25 mouse cellular contexts compared by ENCODE assay signal in the genomic region with DNA sequence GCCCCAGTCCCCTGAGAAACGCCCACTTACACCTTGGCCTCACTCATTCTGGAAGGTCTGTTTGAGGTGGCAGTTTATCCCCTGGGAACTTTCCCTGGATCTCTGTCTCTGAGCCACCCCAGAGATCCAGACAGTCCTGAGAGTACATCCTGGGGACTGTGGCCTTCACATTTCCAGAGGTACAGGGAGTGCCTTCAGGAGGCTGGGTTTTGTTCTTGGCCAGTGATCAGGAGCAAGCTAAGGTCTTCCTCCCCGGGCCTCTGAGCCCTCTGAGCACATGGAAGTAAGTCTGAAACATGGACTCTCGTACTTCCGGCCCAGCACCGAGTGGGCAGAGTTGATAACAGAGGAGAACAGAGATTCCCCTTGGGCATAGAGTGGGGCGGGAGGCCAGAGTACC. TPM values are rescaled to one million over a fixed set of nuclear protein-coding genes. Genes with fewer than 3 reads are reported as not detected.
"Had no signal": no experiment of that assay in that cellular context is flagged by ENCODE, and none has a peak within 500 bp of the region (broad histone marks: within the 10 kb centered on the region; RNA-seq: fewer than 3 reads in every experiment).

No protein-coding gene starts in this region.

- H3K4me3 ChIP-seq: neural tube, embryonic 13.5 days; neural tube, embryonic 15.5 days; stomach, embryonic 15.5 days had no signal

- H3K4me2 ChIP-seq: neural tube, embryonic 13.5 days; neural tube, embryonic 15.5 days; stomach, embryonic 15.5 days had no signal

- H3K4me1 ChIP-seq: neural tube, embryonic 13.5 days; neural tube, embryonic 15.5 days; stomach, embryonic 15.5 days had no signal

- H3K27ac ChIP-seq: neural tube, embryonic 13.5 days; neural tube, embryonic 15.5 days; stomach, embryonic 15.5 days; stomach, postnatal 0 days had no signal

- DNase-seq: retina, postnatal 1 day; right cerebral cortex, adult 18-20 months; right cerebral cortex, postnatal 14 days; right cerebral cortex, postnatal 25 days; right cerebral cortex, postnatal 4 days; spleen, adult 18-20 months; thymus, adult 18-20 months; thymus, adult 2 months; thymus, postnatal 14 days; thymus, postnatal 25 days; thymus, postnatal 36 days; thymus, postnatal 4 days had no signal

- H3K9ac ChIP-seq: neural tube, embryonic 13.5 days; neural tube, embryonic 15.5 days; stomach, embryonic 15.5 days had no signal

- H3K9me3 ChIP-seq: neural tube, embryonic 13.5 days; neural tube, embryonic 15.5 days; stomach, embryonic 15.5 days had no signal

- H3K36me3 ChIP-seq: neural tube, embryonic 15.5 days; stomach, embryonic 15.5 days had no signal

- H3K27me3 ChIP-seq: neural tube, embryonic 13.5 days; neural tube, embryonic 15.5 days; stomach, embryonic 15.5 days had no signal

RNA-seq across cellular contexts. Expression of gene Edn2, which starts 36.4 kb away (rescaled TPM):
- total RNA-seq: neutrophil, adult 5-6 weeks had no signal
- polyA plus RNA-seq: spleen, adult 2 months; testis, adult 2 months had no signal

RNA-seq across cellular contexts. Expression of gene AL607142.1, which starts 59.9 kb away (rescaled TPM):
- total RNA-seq: neutrophil, adult 5-6 weeks had no signal
- polyA plus RNA-seq: neural tube, embryonic 13.5 days; neural tube, embryonic 14.5 days; neural tube, embryonic 15.5 days; small intestine, adult 2 months; spleen, adult 2 months; stomach, embryonic 14.5 days; stomach, embryonic 15.5 days; stomach, embryonic 16.5 days; stomach, postnatal 0 days; testis, adult 2 months; thymus, adult 2 months; thymus, postnatal 0 days; urinary bladder, adult 2 months had no signal
